Mouse (Mus musculus): ENCODE data around the gene Ppp3ca. TPM values are rescaled to one million over a fixed set of nuclear protein-coding genes. Genes with fewer than 3 reads are reported as not detected.

Ppp3ca gene
- total and polyA plus RNA-seq, 3 experiments: 17.4 to 40.6 (median 32.0) TPM

DNA sequence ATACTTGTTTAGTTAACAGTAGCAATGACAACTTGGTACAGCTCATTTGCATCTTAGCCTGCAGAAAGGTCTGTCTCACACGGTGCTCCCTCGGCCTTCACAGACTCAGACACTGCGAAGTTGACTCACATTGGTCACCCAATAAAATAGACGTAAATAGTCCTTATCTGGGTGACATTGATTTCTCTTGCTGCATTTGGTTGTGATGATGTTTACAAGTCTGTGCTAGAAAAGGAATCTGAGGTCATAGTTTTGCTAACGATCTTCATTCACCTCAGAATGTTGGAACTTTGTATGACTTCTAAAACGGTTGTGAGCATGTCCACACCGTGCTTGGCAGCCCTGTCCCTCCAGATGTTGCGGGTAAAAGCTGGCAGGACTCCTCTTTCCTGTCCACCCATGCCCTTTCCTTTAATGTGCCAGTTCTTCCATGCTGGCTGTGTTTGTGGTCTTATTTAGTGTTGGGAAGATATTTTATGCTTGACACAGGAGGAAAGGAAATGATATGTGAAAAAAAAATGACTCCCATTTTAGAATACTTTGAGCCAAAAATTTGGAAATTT is 202.7 kb downstream of the Ppp3ca start:
- no peaks in the 10 kb centered on the region for H3K79me2 ChIP-seq (ENCODE audit: control insufficient read depth, insufficient read depth, low read length, poor library complexity)
- no peak overlapping the region for H3K4me3 ChIP-seq (ENCODE audit: control insufficient read depth in 1 of 2, insufficient read depth in 1 of 2, low read depth in 2 of 2, low read length in 2 of 2)
- DNase-seq (ENCODE audit: low read depth, low spot score): no peak
- no peak overlapping the region for H3K27ac ChIP-seq (ENCODE audit: control insufficient read depth, low read depth, low read length)
- no peaks in the 10 kb centered on the region for H3K27me3 ChIP-seq (ENCODE audit: control insufficient read depth in 1 of 2, insufficient read depth in 2 of 2, low read length in 2 of 2)
- H3K36me3 ChIP-seq (ENCODE audit: control insufficient read depth in 1 of 2, insufficient read depth in 2 of 2, low read length in 2 of 2): no peaks in the 10 kb centered on the region; a peak in 1 of 4 replicates
- no peak for TF ChIP-seq CTCF (IDR thresholded peaks at IDR 0.05 in 2 of 3, conservative IDR thresholded peaks at IDR 0.05 in 1 of 3; ENCODE audit: control insufficient read depth in 1 of 3, insufficient read depth in 1 of 3, low read depth in 2 of 3, low read length in 3 of 3, poor library complexity in 1 of 3, severe bottlenecking in 1 of 3)
- H3K9ac ChIP-seq (ENCODE audit: control insufficient read depth, low read depth, low read length, poor library complexity, severe bottlenecking): no peak overlapping the region
- no peaks in the 10 kb centered on the region for H3K9me3 ChIP-seq (replicated peaks; ENCODE audit: insufficient read depth, low read length)
- H3K4me1 ChIP-seq (ENCODE audit: control insufficient read depth in 1 of 2, insufficient read depth in 2 of 2, low read length in 2 of 2): no peaks in the 10 kb centered on the region

DNA sequence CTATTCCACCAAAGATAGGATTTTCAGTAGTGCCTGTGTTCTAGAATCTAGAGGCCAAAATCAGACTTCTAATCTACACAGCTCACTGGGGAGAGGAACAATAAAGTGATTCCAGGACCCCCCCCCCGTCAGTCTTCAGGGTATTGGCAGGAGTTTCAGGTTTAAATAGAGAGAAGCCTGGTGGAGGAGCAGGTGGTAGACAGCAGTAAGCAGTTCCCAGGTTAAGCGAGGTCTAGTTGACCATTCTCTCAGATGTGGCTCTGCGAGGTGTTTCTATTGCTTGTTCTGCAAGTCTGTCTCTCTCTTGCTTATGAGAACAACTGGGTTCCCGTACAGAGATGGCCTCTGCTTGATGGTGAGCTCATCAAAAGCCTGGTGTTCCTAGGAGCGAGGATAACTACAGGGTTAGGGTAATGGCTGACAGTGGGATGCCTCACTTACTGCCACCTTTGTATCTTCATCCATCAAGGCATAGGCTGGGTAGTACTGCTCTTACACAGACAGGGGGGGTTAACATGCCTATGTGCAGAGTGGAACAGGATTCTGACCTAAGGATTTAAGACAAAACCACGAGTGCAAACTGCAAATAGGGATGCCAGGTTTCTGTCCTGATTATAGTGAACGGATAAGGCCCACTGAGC is 204.0 kb downstream of the Ppp3ca start:
- Histone ChIP-seq H3K4me1 (ENCODE audit: control insufficient read depth in 1 of 2, insufficient read depth in 2 of 2, low read length in 2 of 2) (no peaks in the 10 kb centered on the region), H3K4me3 (ENCODE audit: control insufficient read depth in 1 of 2, insufficient read depth in 1 of 2, low read depth in 2 of 2, low read length in 2 of 2) (no peak overlapping the region), H3K9me3 (replicated peaks; ENCODE audit: insufficient read depth, low read length) (no peaks in the 10 kb centered on the region), H3K79me2 (ENCODE audit: control insufficient read depth, insufficient read depth, low read length, poor library complexity) (no peaks in the 10 kb centered on the region), H3K27ac (ENCODE audit: control insufficient read depth, low read depth, low read length) (no peak overlapping the region), H3K27me3 (ENCODE audit: control insufficient read depth in 1 of 2, insufficient read depth in 2 of 2, low read length in 2 of 2) (no peaks in the 10 kb centered on the region), H3K36me3 (ENCODE audit: control insufficient read depth in 1 of 2, insufficient read depth in 2 of 2, low read length in 2 of 2) (no peaks in the 10 kb centered on the region; a peak in 1 of 4 replicates), H3K9ac (ENCODE audit: control insufficient read depth, low read depth, low read length, poor library complexity, severe bottlenecking) (no peak overlapping the region)
- no peak for DNase-seq (ENCODE audit: low read depth, low spot score)
- no peak for TF ChIP-seq MYC (IDR thresholded peaks at IDR 0.05; ENCODE audit: low read depth, low read length)
- no peak for TF ChIP-seq CTCF (IDR thresholded peaks at IDR 0.05 in 2 of 3, conservative IDR thresholded peaks at IDR 0.05 in 1 of 3; ENCODE audit: control insufficient read depth in 1 of 3, insufficient read depth in 1 of 3, low read depth in 2 of 3, low read length in 3 of 3, poor library complexity in 1 of 3, severe bottlenecking in 1 of 3)
- TF ChIP-seq ZMIZ1 (IDR thresholded peaks at IDR 0.05; ENCODE audit: low read depth, low read length): no peak
- no peak for TF ChIP-seq TCF12 (IDR thresholded peaks at IDR 0.05; ENCODE audit: low read depth, low read length)
- TF ChIP-seq UBTF (IDR thresholded peaks at IDR 0.05; ENCODE audit: borderline replicate concordance, insufficient read depth, low read depth, low read length): no peak
- no peak for TF ChIP-seq HCFC1 (IDR thresholded peaks at IDR 0.05; ENCODE audit: low read depth, low read length)
- TF ChIP-seq BHLHE40 (IDR thresholded peaks at IDR 0.05; ENCODE audit: borderline replicate concordance, low read depth, low read length): no peak
- no peak for TF ChIP-seq SMC3 (IDR thresholded peaks at IDR 0.05; ENCODE audit: low read depth, low read length)
- TF ChIP-seq NRF1 (IDR thresholded peaks at IDR 0.05; ENCODE audit: insufficient read depth, low read depth, low read length, poor library complexity, severe bottlenecking): no peak
- no peak for TF ChIP-seq MAFK (IDR thresholded peaks at IDR 0.05; ENCODE audit: borderline replicate concordance, low read depth, low read length)

DNA sequence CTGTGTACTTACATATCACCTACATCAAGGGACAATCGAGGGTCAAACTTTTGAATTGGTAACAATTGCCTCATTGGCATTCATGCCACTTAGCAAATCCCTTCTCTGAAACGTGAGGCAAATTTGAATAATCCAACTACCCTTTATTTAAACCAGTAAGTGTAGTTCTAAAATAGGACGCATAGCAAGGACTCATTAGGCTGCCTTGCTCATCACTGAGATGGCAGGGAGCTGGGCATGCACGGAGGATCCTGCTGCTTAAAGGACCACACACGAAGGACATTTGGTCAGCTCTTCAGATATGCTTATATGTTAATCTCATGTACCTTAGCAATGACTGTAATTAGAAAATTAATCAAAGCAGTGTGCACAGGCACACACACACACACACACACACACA is 204.6 kb downstream of the Ppp3ca start:
- DNase-seq (ENCODE audit: low read depth, low spot score): no peak
- Histone ChIP-seq H3K79me2 (ENCODE audit: control insufficient read depth, insufficient read depth, low read length, poor library complexity) (no peaks in the 10 kb centered on the region), H3K9me3 (replicated peaks; ENCODE audit: insufficient read depth, low read length) (no peaks in the 10 kb centered on the region), H3K27ac (ENCODE audit: control insufficient read depth, low read depth, low read length) (no peak overlapping the region), H3K4me1 (ENCODE audit: control insufficient read depth in 1 of 2, insufficient read depth in 2 of 2, low read length in 2 of 2) (no peaks in the 10 kb centered on the region), H3K36me3 (ENCODE audit: control insufficient read depth in 1 of 2, insufficient read depth in 2 of 2, low read length in 2 of 2) (no peaks in the 10 kb centered on the region; a peak in 1 of 4 replicates), H3K4me3 (ENCODE audit: control insufficient read depth in 1 of 2, insufficient read depth in 1 of 2, low read depth in 2 of 2, low read length in 2 of 2) (no peak overlapping the region), H3K27me3 (ENCODE audit: control insufficient read depth in 1 of 2, insufficient read depth in 2 of 2, low read length in 2 of 2) (no peaks in the 10 kb centered on the region), H3K9ac (ENCODE audit: control insufficient read depth, low read depth, low read length, poor library complexity, severe bottlenecking) (no peak overlapping the region)
- TF ChIP-seq USF2 (IDR thresholded peaks at IDR 0.05; ENCODE audit: borderline replicate concordance in 1 of 2, insufficient read depth in 1 of 2, low read depth in 1 of 2, low read length in 2 of 2) (no peak), ELF1 (IDR thresholded peaks at IDR 0.05; ENCODE audit: low read depth, low read length) (no peak), MAZ (IDR thresholded peaks at IDR 0.05; ENCODE audit: low read depth, low read length) (no peak), ZMIZ1 (IDR thresholded peaks at IDR 0.05; ENCODE audit: low read depth, low read length) (no peak), RCOR1 (IDR thresholded peaks at IDR 0.05; ENCODE audit: low read depth, low read length) (no peak), EP300 (IDR thresholded peaks at IDR 0.05; ENCODE audit: low read depth in 1 of 2, low read length in 2 of 2) (no peak), ZNF384 (IDR thresholded peaks at IDR 0.05; ENCODE audit: low read depth, low read length) (no peak), USF1 (IDR thresholded peaks at IDR 0.05; ENCODE audit: low read depth, low read length) (no peak), ETS1 (IDR thresholded peaks at IDR 0.05; ENCODE audit: low read depth, low read length) (no peak), CTCF (IDR thresholded peaks at IDR 0.05 in 2 of 3, conservative IDR thresholded peaks at IDR 0.05 in 1 of 3; ENCODE audit: control insufficient read depth in 1 of 3, insufficient read depth in 1 of 3, low read depth in 2 of 3, low read length in 3 of 3, poor library complexity in 1 of 3, severe bottlenecking in 1 of 3) (no peak), SIN3A (IDR thresholded peaks at IDR 0.05; ENCODE audit: low read length) (no peak), POLR2A (IDR thresholded peaks at IDR 0.05; ENCODE audit: control insufficient read depth in 1 of 2, insufficient read depth in 1 of 2, low read depth in 1 of 2, low read length in 2 of 2, poor library complexity in 1 of 2) (no peak), TAL1 (IDR thresholded peaks at IDR 0.05; ENCODE audit: low read length) (no peak), CHD2 (IDR thresholded peaks at IDR 0.05; ENCODE audit: low read length) (no peak), KAT2A (conservative IDR thresholded peaks at IDR 0.05; ENCODE audit: low read depth, low read length) (no peak), MAFK (IDR thresholded peaks at IDR 0.05; ENCODE audit: borderline replicate concordance, low read depth, low read length) (no peak)

Measured in MEL (cell line).